Mouse (Mus musculus): ENCODE results near the gene Ctf2. TPM values are rescaled to one million over a fixed set of nuclear protein-coding genes. Genes with fewer than 3 reads are reported as not detected.

Ctf2 gene
- polyA plus RNA-seq, 1 experiment from 2014 or later: 0.13 TPM

- TF ChIP-seq EP300 (optimal IDR thresholded peaks at IDR 0.05): no peak
- TF ChIP-seq CTCF (IDR thresholded peaks at IDR 0.05; ENCODE audit: low read depth): no peak
- no peak overlapping the region for H3K4me3 ChIP-seq (ENCODE audit: low read depth, low read length)
- no peak overlapping the region for H3K9ac ChIP-seq (ENCODE audit: low read length)
- H3K4me2 ChIP-seq (replicated peaks; ENCODE audit: low read depth): no peak overlapping the region
- WGBS: 58% methylated on average over 4 of the region's 4 CpGs
- no peak overlapping the region for H3K27ac ChIP-seq (replicated peaks)
- H3K36me3 ChIP-seq (ENCODE audit: control insufficient read depth, insufficient read depth, low read length): no peaks in the 10 kb centered on the region
- ATAC-seq (ENCODE audit: low FRiP score, low TSS enrichment): no peak
- no peaks in the 10 kb centered on the region for H3K27me3 ChIP-seq (ENCODE audit: control insufficient read depth, insufficient read depth, low read length)
- no peaks in the 10 kb centered on the region for H3K9me3 ChIP-seq (ENCODE audit: control insufficient read depth, low read length)
- no peaks in the 10 kb centered on the region for H3K4me1 ChIP-seq (replicated peaks; ENCODE audit: control insufficient read depth, insufficient read depth)
- no peak for DNase-seq (ENCODE audit: low spot score)
Measured at GRCm38 (mm10) chr7:127730170-127730569, 1.8 kb downstream of the Ctf2 start.

GRCm38 (mm10) chr7:127727898-127728297 is 4.1 kb downstream of the Ctf2 start:
- no peaks in the 10 kb centered on the region for H3K9me3 ChIP-seq (ENCODE audit: control insufficient read depth, low read length)
- no peaks in the 10 kb centered on the region for H3K4me1 ChIP-seq (replicated peaks; ENCODE audit: control insufficient read depth, insufficient read depth)
- H3K36me3 ChIP-seq (ENCODE audit: control insufficient read depth, insufficient read depth, low read length): no peaks in the 10 kb centered on the region
- H3K4me3 ChIP-seq (ENCODE audit: low read depth, low read length): no peak overlapping the region
- DNase-seq (ENCODE audit: low spot score) (no peak), ATAC-seq (ENCODE audit: low FRiP score, low TSS enrichment) (no peak)
- no peaks in the 10 kb centered on the region for H3K27me3 ChIP-seq (ENCODE audit: control insufficient read depth, insufficient read depth, low read length)
- 86% methylated on average over 7 of the region's 7 CpGs for whole genome bisulfite sequencing
- H3K27ac ChIP-seq (replicated peaks): no peak overlapping the region
- no peak overlapping the region for H3K9ac ChIP-seq (ENCODE audit: low read length)
- TF ChIP-seq CTCF (IDR thresholded peaks at IDR 0.05; ENCODE audit: low read depth) (peak; percentile 34; the same call in 1 of the 2 replicates), EP300 (optimal IDR thresholded peaks at IDR 0.05) (no peak)
- H3K4me2 ChIP-seq (replicated peaks; ENCODE audit: low read depth): no peak overlapping the region

GRCm38 (mm10) chr7:127725924-127726323 is 6.0 kb downstream of the Ctf2 start:
- Histone ChIP-seq H3K4me1 (replicated peaks; ENCODE audit: control insufficient read depth, insufficient read depth) (no peaks in the 10 kb centered on the region), H3K27me3 (ENCODE audit: control insufficient read depth, insufficient read depth, low read length) (no peaks in the 10 kb centered on the region), H3K27ac (replicated peaks) (no peak overlapping the region), H3K4me2 (replicated peaks; ENCODE audit: low read depth) (no peak overlapping the region), H3K36me3 (ENCODE audit: control insufficient read depth, insufficient read depth, low read length) (no peaks in the 10 kb centered on the region), H3K4me3 (ENCODE audit: low read depth, low read length) (no peak overlapping the region), H3K9me3 (ENCODE audit: control insufficient read depth, low read length) (no peaks in the 10 kb centered on the region), H3K9ac (ENCODE audit: low read length) (no peak overlapping the region)
- no peak for TF ChIP-seq EP300 (optimal IDR thresholded peaks at IDR 0.05)
- no peak for TF ChIP-seq CTCF (IDR thresholded peaks at IDR 0.05; ENCODE audit: low read depth)
- no peak for DNase-seq (ENCODE audit: low spot score)
- ATAC-seq (ENCODE audit: low FRiP score, low TSS enrichment): peak; percentile 11; the same call in 1 of the 2 replicates
- WGBS: 61% methylated on average over 5 of the region's 6 CpGs

- ATAC-seq (ENCODE audit: low FRiP score, low TSS enrichment) (no peak), DNase-seq (ENCODE audit: low spot score) (no peak)
- WGBS: 46% methylated on average over 2 of the region's 2 CpGs
- no peak overlapping the region for H3K9ac ChIP-seq (ENCODE audit: low read length)
- no peaks in the 10 kb centered on the region for H3K4me1 ChIP-seq (replicated peaks; ENCODE audit: control insufficient read depth, insufficient read depth)
- no peaks in the 10 kb centered on the region for H3K27me3 ChIP-seq (ENCODE audit: control insufficient read depth, insufficient read depth, low read length)
- H3K27ac ChIP-seq (replicated peaks): no peak overlapping the region
- no peaks in the 10 kb centered on the region for H3K9me3 ChIP-seq (ENCODE audit: control insufficient read depth, low read length)
- H3K36me3 ChIP-seq (ENCODE audit: control insufficient read depth, insufficient read depth, low read length): no peaks in the 10 kb centered on the region
- no peak overlapping the region for H3K4me2 ChIP-seq (replicated peaks; ENCODE audit: low read depth)
- H3K4me3 ChIP-seq (ENCODE audit: low read depth, low read length): no peak overlapping the region
- TF ChIP-seq EP300 (optimal IDR thresholded peaks at IDR 0.05): no peak
- no peak for TF ChIP-seq CTCF (IDR thresholded peaks at IDR 0.05; ENCODE audit: low read depth)
Measured at GRCm38 (mm10) chr7:127725490-127725889, 6.5 kb downstream of the Ctf2 start.

- Histone ChIP-seq H3K36me3 (ENCODE audit: control insufficient read depth, insufficient read depth, low read length) (no peaks in the 10 kb centered on the region; the same call in 1 of the 2 replicates), H3K27ac (replicated peaks) (no peak overlapping the region), H3K9ac (ENCODE audit: low read length) (no peak overlapping the region), H3K27me3 (ENCODE audit: control insufficient read depth, insufficient read depth, low read length) (no peaks in the 10 kb centered on the region), H3K4me1 (replicated peaks; ENCODE audit: control insufficient read depth, insufficient read depth) (no peaks in the 10 kb centered on the region), H3K4me2 (replicated peaks; ENCODE audit: low read depth) (no peak overlapping the region), H3K9me3 (ENCODE audit: control insufficient read depth, low read length) (no peaks in the 10 kb centered on the region), H3K4me3 (ENCODE audit: low read depth, low read length) (no peak overlapping the region)
- no peak for ATAC-seq (ENCODE audit: low FRiP score, low TSS enrichment)
- DNase-seq (ENCODE audit: low spot score): no peak
- 82% methylated on average over 6 of the region's 6 CpGs for WGBS
- TF ChIP-seq CTCF (IDR thresholded peaks at IDR 0.05; ENCODE audit: low read depth): no peak
- no peak for TF ChIP-seq EP300 (optimal IDR thresholded peaks at IDR 0.05)
Measured at GRCm38 (mm10) chr7:127719258-127719657, 12.7 kb downstream of the Ctf2 start.

GRCm38 (mm10) chr7:127718339-127718738 is 13.6 kb downstream of the Ctf2 start:
- Histone ChIP-seq H3K4me3 (ENCODE audit: low read depth, low read length) (no peak overlapping the region), H3K4me1 (replicated peaks; ENCODE audit: control insufficient read depth, insufficient read depth) (no peaks in the 10 kb centered on the region), H3K27ac (replicated peaks) (no peak overlapping the region), H3K9ac (ENCODE audit: low read length) (no peak overlapping the region), H3K9me3 (ENCODE audit: control insufficient read depth, low read length) (no peaks in the 10 kb centered on the region), H3K27me3 (ENCODE audit: control insufficient read depth, insufficient read depth, low read length) (no peaks in the 10 kb centered on the region), H3K36me3 (ENCODE audit: control insufficient read depth, insufficient read depth, low read length) (no peaks in the 10 kb centered on the region; the same call in 1 of the 2 replicates), H3K4me2 (replicated peaks; ENCODE audit: low read depth) (no peak overlapping the region)
- DNase-seq (ENCODE audit: low spot score) (no peak), ATAC-seq (ENCODE audit: low FRiP score, low TSS enrichment) (no peak)
- WGBS: 86% methylated on average over 6 of the region's 6 CpGs
- TF ChIP-seq EP300 (optimal IDR thresholded peaks at IDR 0.05) (no peak), CTCF (IDR thresholded peaks at IDR 0.05; ENCODE audit: low read depth) (no peak)
